Mouse (Mus musculus): ENCODE data around the gene Disp2.
A peak's percentile ranks its signal among the peaks of the same experiment; 100 is the strongest.

Gene Disp2

GRCm38 (mm10) chr2:118783663-118784062 lies 4.1 kb downstream of the Disp2 start:
- no peak for DNase-seq (ENCODE audit: inconsistent ontology term)

GRCm38 (mm10) chr2:118786525-118786924 lies 7.0 kb downstream of the Disp2 start:
- DNase-seq (ENCODE audit: inconsistent ontology term) = no peak

GRCm38 (mm10) chr2:118789501-118789900 lies 10.0 kb downstream of the Disp2 start:
- no peak for DNase-seq (ENCODE audit: inconsistent ontology term)

GRCm38 (mm10) chr2:118790221-118790550 lies 10.7 kb downstream of the Disp2 start:
- no peak for DNase-seq (ENCODE audit: inconsistent ontology term)

- DNase-seq (ENCODE audit: inconsistent ontology term) = peak; percentile 69
Measured at GRCm38 (mm10) chr2:118790551-118791525, 11.3 kb downstream of the Disp2 start.

- DNase-seq (ENCODE audit: inconsistent ontology term) = no peak
Measured at GRCm38 (mm10) chr2:118791591-118792258, 12.2 kb downstream of the Disp2 start.

- DNase-seq (ENCODE audit: inconsistent ontology term) = no peak
Measured at GRCm38 (mm10) chr2:118792259-118792613, 12.7 kb downstream of the Disp2 start.

- no peak for DNase-seq (ENCODE audit: inconsistent ontology term)
Measured at GRCm38 (mm10) chr2:118793636-118794035, 14.1 kb downstream of the Disp2 start.

GRCm38 (mm10) chr2:118802542-118803118 lies 23.1 kb downstream of the Disp2 start:
- DNase-seq (ENCODE audit: inconsistent ontology term) = no peak

GRCm38 (mm10) chr2:118804474-118804873 lies 25.0 kb downstream of the Disp2 start:
- no peak for DNase-seq (ENCODE audit: inconsistent ontology term)

GRCm38 (mm10) chr2:118805137-118805536 lies 25.6 kb downstream of the Disp2 start:
- no peak for DNase-seq (ENCODE audit: inconsistent ontology term)

GRCm38 (mm10) chr2:118805756-118806155 lies 26.2 kb downstream of the Disp2 start:
- DNase-seq (ENCODE audit: inconsistent ontology term) = no peak

- no peak for DNase-seq (ENCODE audit: inconsistent ontology term)
Measured at GRCm38 (mm10) chr2:118806860-118807259, 27.3 kb downstream of the Disp2 start.

- no peak for DNase-seq (ENCODE audit: inconsistent ontology term)
Measured at GRCm38 (mm10) chr2:118810861-118811260, 31.3 kb downstream of the Disp2 start.

- no peak for DNase-seq (ENCODE audit: inconsistent ontology term)
Measured at GRCm38 (mm10) chr2:118812724-118813123, 33.2 kb downstream of the Disp2 start.

- peak; percentile 95 for DNase-seq (ENCODE audit: inconsistent ontology term)
Measured at GRCm38 (mm10) chr2:118813981-118814836, 34.7 kb downstream of the Disp2 start, which contains the start of gene Knstrn. Knstrn (plus strand) TSS chr2:118814003.

GRCm38 (mm10) chr2:118822800-118823199 lies 43.3 kb downstream of the Disp2 start:
- DNase-seq (ENCODE audit: inconsistent ontology term) = no peak

- no peak for DNase-seq (ENCODE audit: inconsistent ontology term)
Measured at GRCm38 (mm10) chr2:118824396-118824795, 44.9 kb downstream of the Disp2 start.

- no peak for DNase-seq (ENCODE audit: inconsistent ontology term)
Measured at GRCm38 (mm10) chr2:118829096-118829495, 49.6 kb downstream of the Disp2 start.

GRCm38 (mm10) chr2:118834061-118834460 lies 54.5 kb downstream of the Disp2 start:
- no peak for DNase-seq (ENCODE audit: inconsistent ontology term)

- DNase-seq (ENCODE audit: inconsistent ontology term) = no peak
Measured at GRCm38 (mm10) chr2:118835115-118835514, 55.6 kb downstream of the Disp2 start.

- no peak for DNase-seq (ENCODE audit: inconsistent ontology term)
Measured at GRCm38 (mm10) chr2:118838330-118838729, 58.8 kb downstream of the Disp2 start.
